8 mouse cellular contexts compared by ENCODE assay signal in genomic region chr4:155250361-155251117, GRCm38 (mm10). TPM values are rescaled to one million over a fixed set of nuclear protein-coding genes. Genes with fewer than 3 reads are reported as not detected.
DNase-seq lines count a peak whose midpoint lies in the region; ATAC-seq lines count a peak whose summit lies in the region.

No protein-coding gene starts in this region.

- no peaks in the 10 kb centered on the region for H3K9me3 ChIP-seq in hindbrain, embryonic 16.5 days (ENCODE audit: control insufficient read depth, low read length)
- H3K9me3 ChIP-seq in liver, embryonic 13.5 days (replicated peaks) = no peaks in the 10 kb centered on the region
- H3K9me3 ChIP-seq in neural tube, embryonic 15.5 days (replicated peaks) = no peaks in the 10 kb centered on the region

- H3K4me1 ChIP-seq in hindbrain, embryonic 16.5 days (ENCODE audit: control insufficient read depth, insufficient read depth, low read depth, low read length) = peaks cover 27% of the 10 kb centered on the region
- H3K4me1 ChIP-seq in liver, embryonic 13.5 days (replicated peaks) = peaks cover 46% of the 10 kb centered on the region
- H3K4me1 ChIP-seq in neural tube, embryonic 15.5 days = peaks cover 59% of the 10 kb centered on the region

- ATAC-seq in erythroid progenitor cell, adult 5-6 weeks (replicated peaks; ENCODE audit: low FRiP score, poor library complexity, severe bottlenecking) = 0 out of 2 replicates have a peak, but pooled peaks have one; percentile 12
- peak; percentile 25 for ATAC-seq in hindbrain, embryonic 16.5 days
- ATAC-seq in liver, embryonic 13.5 days (ENCODE audit: low read depth) = peak; percentile 22
- peak; percentile 45 for ATAC-seq in neural tube, embryonic 15.5 days (ENCODE audit: low FRiP score)

- H3K27ac ChIP-seq in hindbrain, embryonic 16.5 days (ENCODE audit: low read depth, low read length) = peak overlapping the region; percentile 99
- H3K27ac ChIP-seq in liver, embryonic 13.5 days = peak overlapping the region; percentile 84
- H3K27ac ChIP-seq in neural tube, embryonic 15.5 days (replicated peaks) = peak overlapping the region; percentile 97

- 0 out of 2 replicates have a peak, but pooled peaks cover 2% of the 10 kb centered on the region for H3K36me3 ChIP-seq in hindbrain, embryonic 16.5 days (ENCODE audit: control insufficient read depth, insufficient read depth, low read length)
- no peaks in the 10 kb centered on the region for H3K36me3 ChIP-seq in liver, embryonic 13.5 days
- H3K36me3 ChIP-seq in neural tube, embryonic 15.5 days = no peaks in the 10 kb centered on the region; the same call in 1 of the 2 replicates

- no peaks in the 10 kb centered on the region for H3K27me3 ChIP-seq in hindbrain, embryonic 16.5 days (replicated peaks; ENCODE audit: control insufficient read depth, insufficient read depth, low read length)
- no peaks in the 10 kb centered on the region for H3K27me3 ChIP-seq in liver, embryonic 13.5 days
- no peaks in the 10 kb centered on the region for H3K27me3 ChIP-seq in neural tube, embryonic 15.5 days (replicated peaks)

- peak overlapping the region; percentile 96 for H3K4me2 ChIP-seq in hindbrain, embryonic 16.5 days (ENCODE audit: low read length)
- peak overlapping the region; percentile 93 for H3K4me2 ChIP-seq in liver, embryonic 13.5 days
- H3K4me2 ChIP-seq in neural tube, embryonic 15.5 days = peak overlapping the region; percentile 95

- H3K4me3 ChIP-seq in hindbrain, embryonic 16.5 days (ENCODE audit: low read length) = peak overlapping the region; percentile 66
- H3K4me3 ChIP-seq in liver, embryonic 13.5 days (replicated peaks) = peak overlapping the region; percentile 69
- H3K4me3 ChIP-seq in neural tube, embryonic 15.5 days (replicated peaks) = peak overlapping the region; percentile 64

- DNase-seq in ovary, postnatal 36 days (ENCODE audit: low spot score) = peak; percentile 39
- DNase-seq in ovary, adult 18-20 months (ENCODE audit: low spot score) = no peak
- peak; percentile 57 for DNase-seq in adrenal gland, postnatal 14 days
- DNase-seq in liver, embryonic 13.5 days = no peak
- DNase-seq in left cerebral cortex, adult 11 months (ENCODE audit: low spot score) = no peak

- peak overlapping the region; percentile 86 for H3K9ac ChIP-seq in hindbrain, embryonic 16.5 days (ENCODE audit: low read depth, low read length)
- H3K9ac ChIP-seq in liver, embryonic 13.5 days = peak overlapping the region; percentile 78
- peak overlapping the region; percentile 86 for H3K9ac ChIP-seq in neural tube, embryonic 15.5 days (replicated peaks)

- WGBS in hindbrain, embryonic 16.5 days = 12% methylated on average over 23 of the region's 23 CpGs
- 24% methylated on average over 23 of the region's 23 CpGs for WGBS in liver, embryonic 13.5 days (ENCODE audit: insufficient replicate concordance)
- 9% methylated on average over 23 of the region's 23 CpGs for WGBS in neural tube, embryonic 15.5 days

RNA-seq across cellular contexts. Expression of gene Faap20, which starts 0.9 kb away (rescaled TPM):
- total RNA-seq in adrenal gland, postnatal 14 days (2021) = 39.4 and 43.1 TPM in 2 replicates
- 4.0 and 6.7 TPM in 2 replicates for total RNA-seq in erythroid progenitor cell, adult 5-6 weeks (2015; ENCODE audit: low replicate concordance)
- 2.1 and 2.2 TPM in 2 replicates for total RNA-seq in erythroid progenitor cell, adult 5-6 weeks (2017; ENCODE audit: low replicate concordance)
- 72.1 and 72.5 TPM in 2 replicates for polyA plus RNA-seq in hindbrain, embryonic 16.5 days (2015; fragmentation: Nextera tagmentation; extraction: Ambion mirVana)
- 23.4 and 23.6 TPM in 2 replicates for polyA plus RNA-seq in liver, embryonic 13.5 days (2015; fragmentation: Nextera tagmentation; extraction: Ambion mirVana)
- 69.7 and 73.1 TPM in 2 replicates for polyA plus RNA-seq in neural tube, embryonic 15.5 days (2015; fragmentation: Nextera tagmentation; extraction: Ambion mirVana)

RNA-seq across cellular contexts. Expression of gene Ski, which starts 28.1 kb away (rescaled TPM):
- 66.2 and 70.1 TPM in 2 replicates for total RNA-seq in adrenal gland, postnatal 14 days (2021)
- 5.0 and 9.7 TPM in 2 replicates for total RNA-seq in erythroid progenitor cell, adult 5-6 weeks (2015; ENCODE audit: low replicate concordance)
- total RNA-seq in erythroid progenitor cell, adult 5-6 weeks (2017; ENCODE audit: low replicate concordance) = 1.7 and 2.7 TPM in 2 replicates
- polyA plus RNA-seq in hindbrain, embryonic 16.5 days (2015; fragmentation: Nextera tagmentation; extraction: Ambion mirVana) = 11.1 TPM in 2 replicates
- polyA plus RNA-seq in liver, embryonic 13.5 days (2015; fragmentation: Nextera tagmentation; extraction: Ambion mirVana) = 2.2 and 2.4 TPM in 2 replicates
- 10.0 and 10.6 TPM in 2 replicates for polyA plus RNA-seq in neural tube, embryonic 15.5 days (2015; fragmentation: Nextera tagmentation; extraction: Ambion mirVana)

Comparison
In these comparisons a context has a peak if more than half of its experiments do, and no peak if none do; other contexts are left out.
1. DNase-seq: peak in ovary, postnatal 36 days (single experiment) and adrenal gland, postnatal 14 days (single experiment); none in ovary, adult 18-20 months (single experiment), liver, embryonic 13.5 days (single experiment) and left cerebral cortex, adult 11 months (single experiment).
2. Peak in every context shown above with its lines, with median percentiles within 50 percentile points of each other: ATAC-seq, H3K27ac ChIP-seq, H3K4me2 ChIP-seq, H3K4me3 ChIP-seq and H3K9ac ChIP-seq.